Mouse (Mus musculus) E14TG2a.4 (cell line): ENCODE results near the gene Hdac4.

Source experiments
- H3K27me3 ChIP-seq: 2 replicates; pipeline ENCODE4 v1.6.1; 2014; ENCODE audit warnings: low read length, control low read depth; ENCODE audit not compliant: insufficient read depth
- H3K36me3 ChIP-seq: 2 replicates; pipeline ENCODE4 v1.6.1; 2014; ENCODE audit warnings: low read length, control low read depth; ENCODE audit not compliant: insufficient read depth
- H3K4me1 ChIP-seq: replicated peaks from 2 replicates; pipeline ENCODE4 v1.6.1; 2014; ENCODE audit warnings: low read depth, low read length, control low read depth
- H3K4me3 ChIP-seq: replicated peaks from 2 replicates; pipeline ENCODE4 v1.5.1; 2014; ENCODE audit warnings: mild to moderate bottlenecking, low read length
- H3K9me3 ChIP-seq: 2 replicates; pipeline ENCODE4 v1.6.1; 2014; ENCODE audit warnings: low read length, control low read depth
- CTCF ChIP-seq: conservative IDR thresholded peaks from 2 replicates; pipeline ENCODE4 v1.5.1; 2014; ENCODE audit warnings: low read length
- NANOG ChIP-seq: IDR thresholded peaks from 2 replicates; pipeline ENCODE4 v1.6.1; 2014; ENCODE audit warnings: borderline replicate concordance, low read length, mixed read lengths
- POU5F1 ChIP-seq: IDR thresholded peaks from 2 replicates; pipeline ENCODE4 v1.6.1; 2014; ENCODE audit warnings: low read length, borderline replicate concordance

The Hdac4 gene

GRCm38 (mm10) chr1:91959891-91960290 lies 235.6 kb downstream of the Hdac4 start:
- H3K36me3 ChIP-seq, result peaks cover 95% of the 10 kb centered on the region
- TF ChIP-seq NANOG (no peak), CTCF (no peak)

GRCm38 (mm10) chr1:91959044-91959443 lies 236.5 kb downstream of the Hdac4 start:
- Histone ChIP-seq H3K4me3 (no peak overlapping the region), H3K36me3 (peaks cover 95% of the 10 kb centered on the region), H3K9me3 (no peaks in the 10 kb centered on the region), H3K4me1 (peaks cover 25% of the 10 kb centered on the region), H3K27me3 (no peaks in the 10 kb centered on the region)
- TF ChIP-seq NANOG (no peak), POU5F1 (no peak), CTCF (no peak)

More at GRCm38 (mm10) chr1:91959891-91960290, 235.6 kb downstream of the Hdac4 start:
- no peaks in the 10 kb centered on the region for H3K27me3 ChIP-seq
- no peak overlapping the region for H3K4me3 ChIP-seq
- H3K4me1 ChIP-seq, result peaks cover 32% of the 10 kb centered on the region
- H3K9me3 ChIP-seq, result no peaks in the 10 kb centered on the region

GRCm38 (mm10) chr1:91956229-91956628 lies 239.3 kb downstream of the Hdac4 start:
- TF ChIP-seq NANOG, result no peak
- no peak for TF ChIP-seq CTCF
- no peak for TF ChIP-seq POU5F1
- no peaks in the 10 kb centered on the region for H3K27me3 ChIP-seq
- H3K4me3 ChIP-seq, result no peak overlapping the region
- H3K9me3 ChIP-seq, result no peaks in the 10 kb centered on the region
- no peaks in the 10 kb centered on the region for H3K4me1 ChIP-seq
- H3K36me3 ChIP-seq, result peaks cover 99% of the 10 kb centered on the region

- no peaks in the 10 kb centered on the region for H3K9me3 ChIP-seq
- TF ChIP-seq NANOG, result no peak
- TF ChIP-seq POU5F1, result no peak
- no peak for TF ChIP-seq CTCF
- no peak overlapping the region for H3K4me3 ChIP-seq
- H3K27me3 ChIP-seq, result no peaks in the 10 kb centered on the region
- H3K36me3 ChIP-seq, result peaks cover 99% of the 10 kb centered on the region
- no peaks in the 10 kb centered on the region for H3K4me1 ChIP-seq
Measured at GRCm38 (mm10) chr1:91954954-91955353, 240.5 kb downstream of the Hdac4 start.

- Histone ChIP-seq H3K9me3 (no peaks in the 10 kb centered on the region), H3K4me3 (no peak overlapping the region), H3K27me3 (no peaks in the 10 kb centered on the region), H3K36me3 (peaks cover 99% of the 10 kb centered on the region), H3K4me1 (no peaks in the 10 kb centered on the region)
- TF ChIP-seq CTCF (no peak), NANOG (no peak), POU5F1 (no peak)
Measured at GRCm38 (mm10) chr1:91952912-91953311, 242.6 kb downstream of the Hdac4 start.

DNA sequence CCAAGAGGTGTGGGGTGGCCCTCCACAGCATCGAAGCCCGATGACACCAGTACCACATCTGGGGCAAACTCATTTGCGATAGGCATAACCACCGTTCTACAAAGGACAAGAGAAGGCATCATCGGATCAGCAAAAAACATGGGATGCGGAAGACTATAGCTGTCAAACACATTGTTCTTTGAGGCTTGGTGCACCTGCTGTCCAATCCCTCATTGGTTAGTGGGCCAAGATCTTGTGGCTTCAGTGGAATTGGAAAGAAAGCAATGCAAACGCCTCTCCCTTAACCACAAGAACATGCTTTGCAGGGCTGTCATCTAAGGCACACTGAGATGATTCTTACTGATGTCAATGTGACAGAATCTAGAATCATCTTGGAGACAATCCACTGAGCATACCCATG lies 248.1 kb downstream of the Hdac4 start:
- H3K4me3 ChIP-seq, result no peak overlapping the region
- no peak for TF ChIP-seq CTCF
- no peak for TF ChIP-seq NANOG
- no peak for TF ChIP-seq POU5F1
- no peaks in the 10 kb centered on the region for H3K27me3 ChIP-seq
- H3K36me3 ChIP-seq, result peaks cover 100% of the 10 kb centered on the region
- H3K4me1 ChIP-seq, result peaks cover 7% of the 10 kb centered on the region; the same call in 1 of the 2 replicates
- no peaks in the 10 kb centered on the region for H3K9me3 ChIP-seq

DNA sequence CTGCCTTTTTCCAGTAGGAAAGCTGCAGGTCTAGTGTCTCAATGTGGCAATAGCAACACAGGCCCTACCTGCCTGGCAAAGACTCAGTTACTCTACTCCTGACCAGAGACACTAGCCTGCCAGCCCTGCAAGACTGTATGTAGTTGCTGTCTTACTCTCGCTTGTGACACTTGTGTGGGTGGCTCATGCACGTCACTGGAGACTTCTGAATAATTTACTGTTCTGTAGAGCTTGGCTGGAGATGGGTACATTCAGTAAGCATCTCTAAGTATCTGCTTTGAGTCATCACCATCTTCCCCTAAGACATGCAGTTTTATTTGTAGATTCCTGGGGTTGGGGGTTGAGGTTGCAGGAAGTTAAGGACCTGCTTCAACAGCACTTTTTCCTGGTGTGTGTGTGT lies 252.9 kb downstream of the Hdac4 start:
- Histone ChIP-seq H3K4me1 (peaks cover 7% of the 10 kb centered on the region; the same call in 1 of the 2 replicates), H3K36me3 (peaks cover 96% of the 10 kb centered on the region)
- TF ChIP-seq CTCF (no peak), POU5F1 (no peak), NANOG (no peak)

GRCm38 (mm10) chr1:91942031-91942430 lies 253.5 kb downstream of the Hdac4 start:
- Histone ChIP-seq H3K4me1 (peaks cover 7% of the 10 kb centered on the region; the same call in 1 of the 2 replicates), H3K9me3 (no peaks in the 10 kb centered on the region), H3K4me3 (no peak overlapping the region), H3K36me3 (peaks cover 96% of the 10 kb centered on the region), H3K27me3 (no peaks in the 10 kb centered on the region)
- TF ChIP-seq POU5F1 (no peak), CTCF (no peak), NANOG (no peak)

More for the DNA sequence above, 252.9 kb downstream of the Hdac4 start:
- Histone ChIP-seq H3K27me3 (no peaks in the 10 kb centered on the region), H3K4me3 (no peak overlapping the region), H3K9me3 (no peaks in the 10 kb centered on the region)

DNA sequence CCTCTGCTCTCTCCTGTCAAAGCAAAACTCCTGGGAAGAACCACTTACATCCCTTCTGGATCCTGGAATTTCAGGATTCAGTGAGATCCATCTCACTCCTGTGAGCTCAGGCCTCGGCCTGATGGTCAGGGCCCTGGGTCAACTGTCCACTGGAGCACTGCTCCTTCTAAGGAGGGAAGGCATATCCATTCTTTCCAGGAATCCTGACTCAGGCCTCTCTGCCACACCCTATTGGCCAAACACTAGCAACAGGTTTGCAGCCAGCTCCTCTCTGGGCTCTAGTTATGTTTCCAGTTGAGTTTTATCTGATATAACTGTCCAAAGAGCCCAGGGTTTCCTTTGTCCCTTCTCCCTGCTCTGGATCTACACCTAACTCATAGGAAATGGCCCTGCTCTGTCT lies 254.4 kb downstream of the Hdac4 start:
- no peak for TF ChIP-seq NANOG
- TF ChIP-seq CTCF, result no peak
- TF ChIP-seq POU5F1, result no peak
- Histone ChIP-seq H3K9me3 (no peaks in the 10 kb centered on the region), H3K4me3 (no peak overlapping the region), H3K4me1 (peaks cover 7% of the 10 kb centered on the region; the same call in 1 of the 2 replicates), H3K36me3 (peaks cover 96% of the 10 kb centered on the region), H3K27me3 (no peaks in the 10 kb centered on the region)
